Mouse (Mus musculus) gastrocnemius, adult 18-20 months (tissue): ENCODE measurements around the gene Olfr1052. TPM values are rescaled to one million over a fixed set of nuclear protein-coding genes. Genes with fewer than 3 reads are reported as not detected.
"Not testable (repeated sequence)": the region's sequence is repeated elsewhere in the genome, so short reads cannot be mapped to it uniquely, and the experiment has no call there.

Source experiments
- DNase-seq: peaks from one replicate; pipeline ENCODE4 v3.0.0; 2021; ENCODE audit warnings: low spot score
- long read RNA-seq, 2 experiments: library from polyadenylated mRNA; stranded (forward); transcript quantifications; one replicate each; pipeline ENCODE4 v2.0.0; 2021
- total RNA-seq, 2 experiments: library from RNA; stranded (reverse); gene quantifications; 2 replicates each; pipeline ENCODE4 v1.2.3; 2021

The Olfr1052 gene
- total RNA-seq, result not detected
- long read RNA-seq, experiment 1, result 0 reads
- long read RNA-seq, experiment 2, result 0 reads

- no peak for DNase-seq
Measured at GRCm38 (mm10) chr2:86292155-86292554, at the start of gene Olfr1052. TSS of gene Olfr1052 (plus strand) at chr2:86292455.

GRCm38 (mm10) chr2:86258228-86258627 lies 34.0 kb upstream of the Olfr1052 start, which contains the start of gene Olfr1049:
TSS of gene Olfr1049 (minus strand) at chr2:86258328.
- DNase-seq, result not testable (repeated sequence)

- not testable (repeated sequence) for DNase-seq
Measured at GRCm38 (mm10) chr2:86278988-86279387, 13.3 kb upstream of the Olfr1052 start, which contains the start of gene Olfr1051. TSS of gene Olfr1051 (minus strand) at chr2:86279088.

- DNase-seq, result no peak
Measured at GRCm38 (mm10) chr2:86315184-86315583, 22.9 kb downstream of the Olfr1052 start, which contains the start of gene Olfr1053. TSS of gene Olfr1053 (minus strand) at chr2:86315284.

GRCm38 (mm10) chr2:86335333-86335732 lies 43.1 kb downstream of the Olfr1052 start, which contains the start of gene Olfr1054:
TSS of gene Olfr1054 (minus strand) at chr2:86335433.
- DNase-seq, result no peak

Other genes with a start within 250 kb of the Olfr1052 start
- not detected for gene Olfr1034, start 246.6 kb upstream of the Olfr1052 start, total RNA-seq
- not detected for gene Olfr1036, start 218.5 kb upstream of the Olfr1052 start, total RNA-seq
- gene Olfr1037, start 205.1 kb upstream of the Olfr1052 start, total RNA-seq, result not detected
- not detected for gene Olfr1039, start 156.5 kb upstream of the Olfr1052 start, total RNA-seq
- gene Olfr1040, start 145.7 kb upstream of the Olfr1052 start, total RNA-seq, result not detected
- not detected for gene Olfr1042, start 130.6 kb upstream of the Olfr1052 start, total RNA-seq
- gene Olfr1043, start 124.9 kb upstream of the Olfr1052 start, total RNA-seq, result not detected
- not detected for gene Olfr1044, start 114.6 kb upstream of the Olfr1052 start, total RNA-seq
- gene Olfr52, start 106.8 kb upstream of the Olfr1052 start, total RNA-seq, result not detected
- gene Olfr1045, start 89.4 kb upstream of the Olfr1052 start, total RNA-seq, result not detected
- not detected for gene Olfr1046, start 73.1 kb upstream of the Olfr1052 start, total RNA-seq
- gene Olfr1047, start 61.1 kb upstream of the Olfr1052 start, total RNA-seq, result not detected
- not detected for gene Olfr1048, start 52.2 kb upstream of the Olfr1052 start, total RNA-seq
- not detected for gene Olfr1049, start 34.1 kb upstream of the Olfr1052 start, total RNA-seq
- not detected for gene Olfr1051, start 13.4 kb upstream of the Olfr1052 start, total RNA-seq
- not detected for gene Olfr1053, start 22.8 kb downstream of the Olfr1052 start, total RNA-seq
- not detected for gene Olfr1054, start 43.0 kb downstream of the Olfr1052 start, total RNA-seq
- gene Olfr1055, start 57.8 kb downstream of the Olfr1052 start, total RNA-seq, result not detected
- gene Olfr1056, start 70.0 kb downstream of the Olfr1052 start, total RNA-seq, result not detected
- not detected for gene Olfr1057, start 85.9 kb downstream of the Olfr1052 start, total RNA-seq
- gene Olfr1058, start 96.1 kb downstream of the Olfr1052 start, total RNA-seq, result not detected
- gene Olfr1061, start 121.6 kb downstream of the Olfr1052 start, total RNA-seq, result not detected
- gene Olfr1062, start 134.3 kb downstream of the Olfr1052 start, total RNA-seq, result not detected
- not detected for gene Olfr1065, start 158.1 kb downstream of the Olfr1052 start, total RNA-seq
- not detected for gene Olfr1066, start 163.8 kb downstream of the Olfr1052 start, total RNA-seq
- gene Olfr228, start 194.9 kb downstream of the Olfr1052 start, total RNA-seq, result not detected
- gene Olfr1076, start 216.0 kb downstream of the Olfr1052 start, total RNA-seq, result not detected